In genomic region chr3:87919336-87920108, GRCm38 (mm10) we compare ENCODE assay signal across 8 mouse cellular contexts. TPM values are rescaled to one million over a fixed set of nuclear protein-coding genes. Genes with fewer than 3 reads are reported as not detected.
DNase-seq lines count a peak whose midpoint lies in the region; ATAC-seq and TF ChIP-seq lines count a peak whose summit lies in the region.

Mrpl24 (plus strand) TSS chr3:87919506.

- H3K36me3 ChIP-seq in forebrain, embryonic 15.5 days: peaks cover 51% of the 10 kb centered on the region

- peak; percentile 96 for DNase-seq in ES-CJ7 (ENCODE audit: low read depth, low spot score)
- DNase-seq in cerebellum, adult 11 months: peak; percentile 72
- DNase-seq in heart, postnatal 25 days (ENCODE audit: low spot score): peak; percentile 69
- peak; percentile 88 to 95 for DNase-seq in layer of hippocampus, adult 18-20 months (ENCODE audit: low spot score in 2 of 2)
- DNase-seq in lung, adult 2 months: peak; percentile 66
- DNase-seq in thymus, adult 18-20 months: peak; percentile 43 to 64

- H3K9ac ChIP-seq in forebrain, embryonic 15.5 days (replicated peaks): peak within 1 kb of the TSS; percentile 74

- H3K4me1 ChIP-seq in forebrain, embryonic 15.5 days: peaks cover 16% of the 10 kb centered on the region
- peaks cover 3% of the 10 kb centered on the region; the same call in 1 of the 2 replicates for H3K4me1 ChIP-seq in lung, adult 2 months (ENCODE audit: control insufficient read depth, insufficient read depth, low read length)

- intact Hi-C loops in heart, postnatal 25 days (cut with DNase I): no loop called here

- peak; percentile 90 for ATAC-seq in forebrain, embryonic 15.5 days (replicated peaks)
- peak; percentile 78 for ATAC-seq in neutrophil, adult 5-6 weeks (ENCODE audit: extremely low read depth, insufficient number of reproducible peaks, low FRiP score, poor library complexity, severe bottlenecking)

- H3K4me2 ChIP-seq in forebrain, embryonic 15.5 days (replicated peaks): peak within 1 kb of the TSS; percentile 89

- no peaks in the 10 kb centered on the region for H3K9me3 ChIP-seq in forebrain, embryonic 15.5 days

- H3K4me3 ChIP-seq in forebrain, embryonic 15.5 days: peak within 1 kb of the TSS; percentile 77
- H3K4me3 ChIP-seq in lung, adult 2 months (replicated peaks; ENCODE audit: extremely low read depth, low read depth, low read length): peak within 1 kb of the TSS; percentile 85

- TF ChIP-seq POLR2A in lung, adult 2 months (IDR thresholded peaks at IDR 0.05; ENCODE audit: borderline replicate concordance, extremely low read depth, low read depth, low read length): peak; percentile 24; the same call in 1 of the 2 replicates

- TF ChIP-seq CTCF in lung, adult 2 months (IDR thresholded peaks at IDR 0.05; ENCODE audit: insufficient read depth, low read length): no peak

- whole genome bisulfite sequencing in forebrain, embryonic 15.5 days: under 1% methylated on average over 30 of the region's 30 CpGs
- WGBS in lung, adult 2 months: under 1% methylated on average over 30 of the region's 30 CpGs

- peak within 1 kb of the TSS; percentile 75 for H3K27ac ChIP-seq in forebrain, embryonic 15.5 days (replicated peaks)

- no peaks in the 10 kb centered on the region for H3K27me3 ChIP-seq in forebrain, embryonic 15.5 days

RNA-seq across cellular contexts. Expression of gene Mrpl24, which starts in this region (rescaled TPM):
- 62.7 and 68.2 TPM in 2 replicates for polyA plus RNA-seq in forebrain, embryonic 15.5 days (2015; fragmentation: Nextera tagmentation; extraction: Ambion mirVana)
- 10 to 100 TPM; 68.3 to 70.1 TPM for total RNA-seq in heart, postnatal 25 days (2021)
- total RNA-seq in layer of hippocampus, adult 18-20 months (2021): 10 to 100 TPM; 52.3 to 55.2 TPM
- 26.7 and 45.8 TPM in 2 replicates for polyA plus RNA-seq in lung, adult 2 months (2012; rRNA removed)
- total RNA-seq in neutrophil, adult 5-6 weeks (2017): 144 and 147 TPM in 2 replicates

Comparison
In these comparisons a context has a peak if more than half of its experiments do, and no peak if none do; other contexts are left out.
1. Peak in every context shown above with its lines: DNase-seq, ATAC-seq, H3K4me3 ChIP-seq and H3K27ac ChIP-seq.